1 mouse cellular context compared by ENCODE assay signal in genomic region chr2:21909481-21909966, GRCm38 (mm10).
A peak's percentile ranks its signal among the peaks of the same experiment; 100 is the strongest.
TF ChIP-seq lines count a peak whose summit lies in the region.

No protein-coding gene starts in this region.

TF ChIP-seq in CH12.LX, 34 proteins besides CTCF, POLR2A, EP300 and RAD21 (continued from another document):
- TF ChIP-seq SIN3A (IDR thresholded peaks at IDR 0.05; ENCODE audit: low read length) (no peak), JUN (IDR thresholded peaks at IDR 0.05; ENCODE audit: insufficient read depth, low read depth, low read length) (peak; percentile 14; the same call in 1 of the 2 replicates), MAX (IDR thresholded peaks at IDR 0.05; ENCODE audit: low read length) (no peak), USF2 (conservative IDR thresholded peaks at IDR 0.05; ENCODE audit: low read depth, low read length) (no peak), CHD1 (IDR thresholded peaks at IDR 0.05; ENCODE audit: low read depth, low read length) (no peak), BHLHE40 (IDR thresholded peaks at IDR 0.05; ENCODE audit: low read depth, low read length) (no peak), NRF1 (IDR thresholded peaks at IDR 0.05; ENCODE audit: low read depth, low read length) (no peak), TBP (conservative IDR thresholded peaks at IDR 0.05; ENCODE audit: low read depth, low read length) (no peak), KAT2A (IDR thresholded peaks at IDR 0.05; ENCODE audit: insufficient replicate concordance, low read length) (no peak), MAFK (IDR thresholded peaks at IDR 0.05; ENCODE audit: insufficient replicate concordance, low read length) (no peak), MXI1 (IDR thresholded peaks at IDR 0.05; ENCODE audit: low read depth, low read length) (no peak), SMC3 (IDR thresholded peaks at IDR 0.05; ENCODE audit: low read depth, low read length) (peak; percentile 78), HCFC1 (IDR thresholded peaks at IDR 0.05; ENCODE audit: low read depth, low read length) (peak; percentile 26; the same call in 1 of the 2 replicates), E2F4 (IDR thresholded peaks at IDR 0.05; ENCODE audit: insufficient replicate concordance, low read depth, low read length) (no peak), GABPA (IDR thresholded peaks at IDR 0.05; ENCODE audit: insufficient replicate concordance, low read depth, low read length) (no peak), POLR2AphosphoS2 (IDR thresholded peaks at IDR 0.05; ENCODE audit: low read depth, low read length) (no peak), MAZ (IDR thresholded peaks at IDR 0.05; ENCODE audit: low read depth, low read length) (0 out of 2 replicates have a peak, but pooled peaks have one; percentile 44), JUND (conservative IDR thresholded peaks at IDR 0.05; ENCODE audit: low read depth, low read length) (peak; percentile 27; the same call in 1 of the 2 replicates), ZKSCAN1 (IDR thresholded peaks at IDR 0.05; ENCODE audit: borderline replicate concordance, low read depth, low read length) (no peak)
